Mouse (Mus musculus): Measurements from ENCODE around the gene Peg10.

GRCm38 (mm10) chr6:4798382-4798781 is 51.3 kb downstream of the Peg10 start:
- TF ChIP-seq CTCF (IDR thresholded peaks at IDR 0.05; ENCODE audit: low read depth) (no peak), EP300 (IDR thresholded peaks at IDR 0.05; ENCODE audit: low read depth) (no peak)
